Mouse (Mus musculus): ENCODE measurements around the gene Cfap74.

- no peak for TF ChIP-seq POLR2A (IDR thresholded peaks at IDR 0.05; ENCODE audit: low read depth, low read length)
- no peak for TF ChIP-seq CTCF (IDR thresholded peaks at IDR 0.05; ENCODE audit: borderline replicate concordance, insufficient read depth, low read length)
Measured at GRCm38 (mm10) chr4:155492131-155492633, 83.2 kb downstream of the Cfap74 start.
